Mouse (Mus musculus): ENCODE measurements around the gene Tpgs1.

Tpgs1 gene

GRCm38 (mm10) chr10:79712499-79713126 lies 43.4 kb downstream of the Tpgs1 start:
- peak; percentile 88 for DNase-seq (ENCODE audit: low spot score)

GRCm38 (mm10) chr10:79713163-79713562 lies 44.0 kb downstream of the Tpgs1 start:
- DNase-seq (ENCODE audit: low spot score): no peak

GRCm38 (mm10) chr10:79714996-79715395 lies 45.8 kb downstream of the Tpgs1 start:
- no peak for DNase-seq (ENCODE audit: low spot score)

- no peak for DNase-seq (ENCODE audit: low spot score)
Measured at GRCm38 (mm10) chr10:79716254-79716987, 47.3 kb downstream of the Tpgs1 start, which contains the start of gene Hcn2. Gene Hcn2 (plus strand): TSS chr10:79716634.

- DNase-seq (ENCODE audit: low spot score): no peak
Measured at GRCm38 (mm10) chr10:79716988-79717355, 47.8 kb downstream of the Tpgs1 start.

GRCm38 (mm10) chr10:79717640-79718357 lies 48.6 kb downstream of the Tpgs1 start:
- DNase-seq (ENCODE audit: low spot score): peak; percentile 90

DNA sequence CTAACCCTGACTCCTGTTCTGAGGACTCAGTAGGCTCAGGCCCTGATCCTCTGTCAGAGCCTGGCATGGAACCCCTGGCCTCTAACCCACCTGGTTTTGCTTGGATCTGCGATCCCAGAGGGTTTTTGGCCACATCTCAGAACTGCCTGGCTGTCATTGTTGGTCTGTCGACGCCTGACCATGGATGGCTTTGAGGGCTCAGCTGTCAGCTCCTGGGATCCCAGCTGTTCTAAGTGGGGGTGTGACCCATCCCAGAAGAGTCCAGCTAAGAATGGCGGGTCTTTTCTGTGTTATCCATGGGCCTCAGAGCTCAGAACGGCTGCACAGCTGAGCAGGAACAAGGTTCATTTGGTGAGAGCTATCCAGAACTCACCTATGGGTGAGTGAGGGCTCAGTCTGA lies 51.9 kb downstream of the Tpgs1 start:
- DNase-seq (ENCODE audit: low spot score): no peak

- DNase-seq (ENCODE audit: low spot score): no peak
Measured at GRCm38 (mm10) chr10:79723047-79723446, 53.9 kb downstream of the Tpgs1 start.

DNA sequence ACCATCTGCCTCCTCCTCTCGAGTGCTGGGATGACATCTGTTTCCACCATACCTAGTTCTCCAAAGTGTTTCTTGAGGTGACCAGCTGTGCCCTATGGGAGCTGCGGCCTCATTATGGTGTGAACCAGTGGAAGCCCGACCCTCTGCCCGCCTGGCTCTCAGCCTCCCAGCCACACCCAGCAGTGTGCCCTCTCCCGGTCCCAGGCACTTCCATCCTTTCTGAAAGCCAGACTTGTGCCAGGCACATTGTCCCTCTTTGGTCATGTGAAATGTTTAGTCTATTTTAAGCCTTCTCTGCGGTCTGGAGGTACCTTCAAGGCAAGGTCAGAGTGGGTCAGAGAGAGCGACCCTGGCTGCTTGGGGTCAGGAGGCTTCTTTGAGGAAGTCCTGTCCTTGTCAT lies 54.5 kb downstream of the Tpgs1 start:
- no peak for DNase-seq (ENCODE audit: low spot score)

All from embryo, embryonic 10 days (tissue).